Mouse (Mus musculus): ENCODE results near the gene Sorcs1.

DNA sequence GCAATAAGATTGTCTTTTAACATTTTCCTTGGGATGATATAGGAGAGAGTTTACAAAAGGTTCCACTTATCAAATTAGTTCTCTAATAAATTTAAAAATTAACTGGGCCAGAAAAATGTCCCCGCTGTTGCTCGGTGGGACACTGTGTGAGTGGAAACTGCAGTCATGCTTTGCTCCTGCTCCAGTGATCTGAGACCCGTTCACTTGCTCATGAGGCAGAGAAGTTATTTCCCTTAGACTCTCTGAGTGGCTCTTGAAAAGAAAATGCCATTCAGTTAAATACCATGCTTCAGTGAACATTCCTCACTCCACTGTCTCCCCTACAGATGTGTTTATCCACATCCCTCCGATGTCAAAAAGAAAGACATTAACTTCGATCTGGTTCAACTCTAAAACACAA, 144.4 kb downstream of the Sorcs1 start:
- TF ChIP-seq CTCF (IDR thresholded peaks at IDR 0.05; ENCODE audit: borderline replicate concordance, extremely low read depth, insufficient read depth, insufficient read length) (no peak), POLR2A (IDR thresholded peaks at IDR 0.05; ENCODE audit: borderline replicate concordance, extremely low read depth, insufficient read depth, insufficient read length, poor library complexity, severe bottlenecking) (no peak)

All from brain, embryonic 14.5 days (tissue).